Mouse (Mus musculus): Measurements from ENCODE around the gene Lyst. TPM values are rescaled to one million over a fixed set of nuclear protein-coding genes. Genes with fewer than 3 reads are reported as not detected.

The Lyst gene
- polyA plus RNA-seq, 1 experiment from 2014 or later = 5.4 TPM

- WGBS = 90% methylated on average over 3 of the region's 3 CpGs
- no peak overlapping the region for H3K27ac ChIP-seq (ENCODE audit: low read length)
- peaks cover under 1% of the 10 kb centered on the region; the same call in 1 of the 2 replicates for H3K4me1 ChIP-seq (replicated peaks; ENCODE audit: control insufficient read depth, insufficient read depth, low read length)
- no peak overlapping the region for H3K9ac ChIP-seq (ENCODE audit: low read length)
- H3K4me2 ChIP-seq (ENCODE audit: low read depth, low read length) = no peak overlapping the region
- ATAC-seq (ENCODE audit: low read depth) = no peak
- no peaks in the 10 kb centered on the region for H3K27me3 ChIP-seq (ENCODE audit: control insufficient read depth, insufficient read depth, low read depth, low read length)
- no peak overlapping the region for H3K4me3 ChIP-seq (ENCODE audit: low read length)
- H3K36me3 ChIP-seq (ENCODE audit: control insufficient read depth, insufficient read depth, low read length) = no peaks in the 10 kb centered on the region
- no peaks in the 10 kb centered on the region for H3K9me3 ChIP-seq (ENCODE audit: control insufficient read depth, low read length)
Observed at GRCm38 (mm10) chr13:13555196-13555595, 35.0 kb upstream of the Lyst start.

GRCm38 (mm10) chr13:13557001-13557743 is 33.0 kb upstream of the Lyst start:
- Histone ChIP-seq H3K4me2 (ENCODE audit: low read depth, low read length) (no peak overlapping the region), H3K4me1 (replicated peaks; ENCODE audit: control insufficient read depth, insufficient read depth, low read length) (no peaks in the 10 kb centered on the region), H3K27ac (ENCODE audit: low read length) (no peak overlapping the region), H3K27me3 (ENCODE audit: control insufficient read depth, insufficient read depth, low read depth, low read length) (no peaks in the 10 kb centered on the region), H3K4me3 (ENCODE audit: low read length) (no peak overlapping the region), H3K36me3 (ENCODE audit: control insufficient read depth, insufficient read depth, low read length) (no peaks in the 10 kb centered on the region), H3K9me3 (ENCODE audit: control insufficient read depth, low read length) (no peaks in the 10 kb centered on the region), H3K9ac (ENCODE audit: low read length) (no peak overlapping the region)
- 70% methylated on average over 5 of the region's 5 CpGs for WGBS
- ATAC-seq (ENCODE audit: low read depth) = no peak

- Histone ChIP-seq H3K9ac (ENCODE audit: low read length) (no peak overlapping the region), H3K9me3 (ENCODE audit: control insufficient read depth, low read length) (no peaks in the 10 kb centered on the region), H3K4me1 (replicated peaks; ENCODE audit: control insufficient read depth, insufficient read depth, low read length) (no peaks in the 10 kb centered on the region), H3K36me3 (ENCODE audit: control insufficient read depth, insufficient read depth, low read length) (no peaks in the 10 kb centered on the region), H3K27ac (ENCODE audit: low read length) (no peak overlapping the region), H3K27me3 (ENCODE audit: control insufficient read depth, insufficient read depth, low read depth, low read length) (no peaks in the 10 kb centered on the region), H3K4me3 (ENCODE audit: low read length) (no peak overlapping the region), H3K4me2 (ENCODE audit: low read depth, low read length) (no peak overlapping the region)
- 38% methylated on average over 2 of the region's 2 CpGs for WGBS
- ATAC-seq (ENCODE audit: low read depth) = no peak
Observed at GRCm38 (mm10) chr13:13558251-13558650, 31.9 kb upstream of the Lyst start.

- Histone ChIP-seq H3K4me1 (replicated peaks; ENCODE audit: control insufficient read depth, insufficient read depth, low read length) (no peaks in the 10 kb centered on the region), H3K9ac (ENCODE audit: low read length) (no peak overlapping the region), H3K36me3 (ENCODE audit: control insufficient read depth, insufficient read depth, low read length) (no peaks in the 10 kb centered on the region), H3K27me3 (ENCODE audit: control insufficient read depth, insufficient read depth, low read depth, low read length) (no peaks in the 10 kb centered on the region), H3K4me2 (ENCODE audit: low read depth, low read length) (no peak overlapping the region), H3K9me3 (ENCODE audit: control insufficient read depth, low read length) (no peaks in the 10 kb centered on the region), H3K27ac (ENCODE audit: low read length) (no peak overlapping the region), H3K4me3 (ENCODE audit: low read length) (no peak overlapping the region)
- WGBS = 37% methylated on average over 5 of the region's 5 CpGs
- no peak for ATAC-seq (ENCODE audit: low read depth)
Observed at GRCm38 (mm10) chr13:13558900-13559299, 31.3 kb upstream of the Lyst start.

- Histone ChIP-seq H3K4me1 (replicated peaks; ENCODE audit: control insufficient read depth, insufficient read depth, low read length) (no peaks in the 10 kb centered on the region), H3K27me3 (ENCODE audit: control insufficient read depth, insufficient read depth, low read depth, low read length) (no peaks in the 10 kb centered on the region), H3K36me3 (ENCODE audit: control insufficient read depth, insufficient read depth, low read length) (no peaks in the 10 kb centered on the region), H3K4me2 (ENCODE audit: low read depth, low read length) (no peak overlapping the region), H3K9ac (ENCODE audit: low read length) (no peak overlapping the region), H3K4me3 (ENCODE audit: low read length) (no peak overlapping the region), H3K9me3 (ENCODE audit: control insufficient read depth, low read length) (no peaks in the 10 kb centered on the region), H3K27ac (ENCODE audit: low read length) (no peak overlapping the region)
- no peak for ATAC-seq (ENCODE audit: low read depth)
- 80% methylated on average over 6 of the region's 6 CpGs for WGBS
Observed at GRCm38 (mm10) chr13:13562571-13562970, 27.6 kb upstream of the Lyst start.

- no peak overlapping the region for H3K4me3 ChIP-seq (ENCODE audit: low read length)
- no peaks in the 10 kb centered on the region for H3K4me1 ChIP-seq (replicated peaks; ENCODE audit: control insufficient read depth, insufficient read depth, low read length)
- H3K4me2 ChIP-seq (ENCODE audit: low read depth, low read length) = no peak overlapping the region
- H3K9me3 ChIP-seq (ENCODE audit: control insufficient read depth, low read length) = no peaks in the 10 kb centered on the region
- 26% methylated on average over 2 of the region's 2 CpGs for WGBS
- no peak for ATAC-seq (ENCODE audit: low read depth)
- H3K27ac ChIP-seq (ENCODE audit: low read length) = no peak overlapping the region
- H3K27me3 ChIP-seq (ENCODE audit: control insufficient read depth, insufficient read depth, low read depth, low read length) = no peaks in the 10 kb centered on the region
- no peaks in the 10 kb centered on the region for H3K36me3 ChIP-seq (ENCODE audit: control insufficient read depth, insufficient read depth, low read length)
- no peak overlapping the region for H3K9ac ChIP-seq (ENCODE audit: low read length)
Observed at GRCm38 (mm10) chr13:13564116-13564515, 26.1 kb upstream of the Lyst start.

GRCm38 (mm10) chr13:13564541-13564940 is 25.7 kb upstream of the Lyst start:
- ATAC-seq (ENCODE audit: low read depth) = no peak; the same call in 1 of the 2 replicates

GRCm38 (mm10) chr13:13567640-13568039 is 22.6 kb upstream of the Lyst start:
- H3K27ac ChIP-seq (ENCODE audit: low read length) = no peak overlapping the region
- no peak overlapping the region for H3K9ac ChIP-seq (ENCODE audit: low read length)
- no peaks in the 10 kb centered on the region for H3K9me3 ChIP-seq (ENCODE audit: control insufficient read depth, low read length)
- H3K4me3 ChIP-seq (ENCODE audit: low read length) = no peak overlapping the region
- WGBS = 82% methylated on average over 6 of the region's 6 CpGs
- H3K36me3 ChIP-seq (ENCODE audit: control insufficient read depth, insufficient read depth, low read length) = no peaks in the 10 kb centered on the region
- no peaks in the 10 kb centered on the region for H3K27me3 ChIP-seq (ENCODE audit: control insufficient read depth, insufficient read depth, low read depth, low read length)
- peaks cover 7% of the 10 kb centered on the region for H3K4me1 ChIP-seq (replicated peaks; ENCODE audit: control insufficient read depth, insufficient read depth, low read length)
- no peak for ATAC-seq (ENCODE audit: low read depth)
- no peak overlapping the region for H3K4me2 ChIP-seq (ENCODE audit: low read depth, low read length)

More at GRCm38 (mm10) chr13:13564541-13564940, 25.7 kb upstream of the Lyst start:
- Histone ChIP-seq H3K4me2 (ENCODE audit: low read depth, low read length) (no peak overlapping the region), H3K27ac (ENCODE audit: low read length) (no peak overlapping the region), H3K4me1 (replicated peaks; ENCODE audit: control insufficient read depth, insufficient read depth, low read length) (peaks cover 2% of the 10 kb centered on the region; the same call in 1 of the 2 replicates), H3K27me3 (ENCODE audit: control insufficient read depth, insufficient read depth, low read depth, low read length) (no peaks in the 10 kb centered on the region), H3K36me3 (ENCODE audit: control insufficient read depth, insufficient read depth, low read length) (no peaks in the 10 kb centered on the region), H3K9ac (ENCODE audit: low read length) (no peak overlapping the region), H3K4me3 (ENCODE audit: low read length) (no peak overlapping the region), H3K9me3 (ENCODE audit: control insufficient read depth, low read length) (no peaks in the 10 kb centered on the region)
- 58% methylated on average over 4 of the region's 4 CpGs for WGBS

- no peak overlapping the region for H3K27ac ChIP-seq (ENCODE audit: low read length)
- H3K9me3 ChIP-seq (ENCODE audit: control insufficient read depth, low read length) = no peaks in the 10 kb centered on the region
- no peak overlapping the region for H3K9ac ChIP-seq (ENCODE audit: low read length)
- no peak overlapping the region for H3K4me2 ChIP-seq (ENCODE audit: low read depth, low read length)
- no peak overlapping the region for H3K4me3 ChIP-seq (ENCODE audit: low read length)
- 49% methylated on average over 1 of the region's 1 CpGs for WGBS
- ATAC-seq (ENCODE audit: low read depth) = no peak
- H3K4me1 ChIP-seq (replicated peaks; ENCODE audit: control insufficient read depth, insufficient read depth, low read length) = peaks cover 13% of the 10 kb centered on the region
- H3K36me3 ChIP-seq (ENCODE audit: control insufficient read depth, insufficient read depth, low read length) = no peaks in the 10 kb centered on the region
- H3K27me3 ChIP-seq (ENCODE audit: control insufficient read depth, insufficient read depth, low read depth, low read length) = no peaks in the 10 kb centered on the region
Observed at GRCm38 (mm10) chr13:13568824-13569223, 21.4 kb upstream of the Lyst start.
